Mouse (Mus musculus) layer of hippocampus, adult 2 months (tissue): ENCODE data around the gene Cbx3. TPM values are rescaled to one million over a fixed set of nuclear protein-coding genes. Genes with fewer than 3 reads are reported as not detected.

Source experiments
- DNase-seq, 2 experiments: peaks; one replicate each; pipeline ENCODE4 v3.0.0; 2022; ENCODE audit warnings: low spot score in 2 of 2
- H3K27ac ChIP-seq: fragments of 200-600 bp; 2 replicates; pipeline ENCODE4 v1.8.1; 2022
- H3K4me3 ChIP-seq: fragments of 200-600 bp; 2 replicates; pipeline ENCODE4 v1.8.1; 2022; ENCODE audit warnings: mild to moderate bottlenecking
- CTCF ChIP-seq: fragments of 200-600 bp; conservative IDR thresholded peaks from 2 replicates; pipeline ENCODE4 v1.8.1; 2022; ENCODE audit warnings: antibody characterized with exemption, mild to moderate bottlenecking, moderate library complexity
- total RNA-seq, 2 experiments: library from RNA; stranded (reverse); gene quantifications; 2 replicates each; pipeline ENCODE4 v1.2.3; 2021

The Cbx3 gene
- total RNA-seq, 2 experiments from 2014 or later = 139 to 149 TPM

- DNase-seq = no peak
- Histone ChIP-seq H3K27ac (no peak overlapping the region), H3K4me3 (no peak overlapping the region)
- TF ChIP-seq CTCF = 0 out of 2 replicates have a peak, but pooled peaks have one; percentile 8
Observed at GRCm38 (mm10) chr6:51510946-51511345, 40.8 kb downstream of the Cbx3 start.

GRCm38 (mm10) chr6:51513745-51514144 is 43.6 kb downstream of the Cbx3 start:
- DNase-seq = no peak
- TF ChIP-seq CTCF = no peak
- Histone ChIP-seq H3K4me3 (no peak overlapping the region), H3K27ac (no peak overlapping the region)

DNA sequence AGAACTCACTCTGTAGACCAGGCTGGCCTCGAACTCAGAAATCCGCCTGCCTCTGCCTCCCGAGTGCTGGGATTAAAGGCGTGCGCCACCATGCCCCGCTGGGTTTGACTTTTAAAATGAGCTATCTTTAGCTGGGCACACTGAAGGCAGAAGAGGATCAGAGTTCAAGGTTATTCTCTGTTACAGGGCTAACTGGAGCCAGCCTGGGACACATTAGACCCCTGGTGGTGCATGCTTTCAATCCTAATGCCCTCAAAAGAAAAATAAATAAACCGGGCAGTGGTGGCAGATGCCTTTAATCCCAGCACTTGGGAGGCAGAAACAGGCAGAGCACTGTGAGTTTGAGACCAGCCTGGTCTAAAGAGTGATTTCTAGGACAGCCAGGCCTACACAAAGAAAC is 44.7 kb downstream of the Cbx3 start:
- Histone ChIP-seq H3K4me3 (no peak overlapping the region), H3K27ac (no peak overlapping the region)
- TF ChIP-seq CTCF = no peak
- DNase-seq = no peak

GRCm38 (mm10) chr6:51523310-51523709 is 53.1 kb downstream of the Cbx3 start:
- H3K4me3 ChIP-seq = peak overlapping the region; percentile 88
- no peak for DNase-seq
- H3K27ac ChIP-seq = peak overlapping the region; percentile 94
- TF ChIP-seq CTCF = no peak

- DNase-seq = peak; percentile 50 to 63
- no peak for TF ChIP-seq CTCF
- H3K27ac ChIP-seq = peak within 1 kb of the TSS; percentile 94
- H3K4me3 ChIP-seq = peak within 1 kb of the TSS; percentile 88
Observed at GRCm38 (mm10) chr6:51523807-51524320, 53.7 kb downstream of the Cbx3 start, which contains the start of gene Snx10. Gene Snx10, plus strand, starts transcription at chr6:51523901.

DNA sequence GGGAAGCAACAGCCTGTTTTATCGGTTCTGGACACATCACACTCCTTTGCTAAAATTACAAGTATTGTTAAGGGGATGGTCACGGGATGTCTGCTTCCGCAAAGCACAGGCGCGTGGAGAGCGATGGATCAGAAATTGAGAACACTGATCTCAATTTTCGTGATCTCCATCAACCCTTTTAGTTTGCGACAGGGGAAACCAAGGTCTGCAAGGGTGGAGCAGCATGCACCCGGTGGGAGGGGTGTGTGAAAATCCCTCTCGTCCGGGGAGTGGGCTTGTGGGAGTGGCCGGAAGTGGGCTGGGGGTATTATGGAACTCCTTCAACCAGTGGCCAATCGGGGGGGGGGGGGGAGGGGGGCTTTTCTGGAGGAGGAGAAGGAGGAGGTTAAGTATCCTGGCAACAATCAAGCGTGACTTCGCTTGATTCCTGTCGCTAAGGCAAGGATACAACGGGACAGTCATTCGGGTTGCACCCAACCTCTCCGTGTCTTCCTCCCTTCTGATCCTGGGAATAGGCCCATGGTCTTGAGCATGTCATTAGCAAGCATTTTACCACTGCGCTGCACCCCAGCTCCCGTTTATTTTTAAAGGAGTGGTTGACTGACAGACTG is 54.3 kb downstream of the Cbx3 start:
- H3K4me3 ChIP-seq = peak overlapping the region; percentile 88
- TF ChIP-seq CTCF = no peak
- peak overlapping the region; percentile 94 for H3K27ac ChIP-seq
- DNase-seq = peak; percentile 29 to 32

- TF ChIP-seq CTCF = no peak
- Histone ChIP-seq H3K27ac (peak overlapping the region; percentile 94), H3K4me3 (peak overlapping the region; percentile 88)
- DNase-seq = no peak
Observed at GRCm38 (mm10) chr6:51525001-51525400, 54.8 kb downstream of the Cbx3 start.

DNA sequence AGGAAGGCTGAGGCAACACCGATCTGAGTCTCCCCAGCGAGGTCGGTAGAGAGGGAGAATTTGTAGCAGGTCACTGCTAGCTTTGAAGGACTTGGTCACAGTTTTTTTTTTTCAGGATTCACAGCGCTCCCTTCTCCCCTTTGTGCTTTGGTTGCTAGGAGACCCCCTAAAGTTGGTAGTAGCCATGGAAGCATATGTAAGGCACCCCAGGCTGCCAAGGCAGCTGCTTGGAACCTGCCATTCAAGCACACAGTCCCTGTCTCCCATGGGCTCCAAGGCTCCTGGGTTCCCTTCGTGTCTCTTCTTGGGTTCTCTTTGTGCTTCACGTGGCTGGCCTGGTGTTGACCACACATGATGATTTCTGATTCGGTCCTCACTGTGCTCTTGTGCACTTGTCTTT is 59.3 kb downstream of the Cbx3 start:
- no peak for TF ChIP-seq CTCF
- Histone ChIP-seq H3K27ac (no peak overlapping the region), H3K4me3 (no peak overlapping the region)
- no peak for DNase-seq

Other genes starting within 250 kb of the Cbx3 start
- 1 to 10 TPM; 2.8 to 3.0 TPM for gene Nfe2l3, start 37.7 kb upstream of the Cbx3 start, total RNA-seq
- gene Hnrnpa2b1, start 466 bp upstream of the Cbx3 start, total RNA-seq = 100 to 1,000 TPM; 499 to 537 TPM
- 100 to 1,000 TPM in 1 of 2 experiments, 10 to 100 TPM in 1; 98.0 to 103 TPM for gene Snx10, start 53.5 kb downstream of the Cbx3 start, total RNA-seq